Mouse (Mus musculus): Measurements from ENCODE around the gene Ace. TPM values are rescaled to one million over a fixed set of nuclear protein-coding genes. Genes with fewer than 3 reads are reported as not detected.
"Not testable (repeated sequence)": the region's sequence is repeated elsewhere in the genome, so short reads cannot be mapped to it uniquely, and the experiment has no call there.

Gene Ace
- total RNA-seq, 1 experiment from 2014 or later: 12.4 TPM

GRCm38 (mm10) chr11:105990231-105990630 is 22.5 kb downstream of the Ace start:
- DNase-seq: peak; percentile 31

- DNase-seq: no peak
Observed at GRCm38 (mm10) chr11:105994375-105994774, 26.6 kb downstream of the Ace start, which contains the start of gene Ace3. TSS of gene Ace3 (plus strand) at chr11:105994675.

- no peak for DNase-seq
Observed at GRCm38 (mm10) chr11:106000062-106000461, 32.3 kb downstream of the Ace start.

- no peak for DNase-seq
Observed at GRCm38 (mm10) chr11:106001718-106002117, 34.0 kb downstream of the Ace start.

- no peak for DNase-seq
Observed at GRCm38 (mm10) chr11:106004576-106004975, 36.8 kb downstream of the Ace start.

GRCm38 (mm10) chr11:106005970-106006369 is 38.2 kb downstream of the Ace start:
- DNase-seq: no peak

- DNase-seq: peak; percentile 88
Observed at GRCm38 (mm10) chr11:106007821-106008220, 40.1 kb downstream of the Ace start, which contains the start of gene Kcnh6. TSS of gene Kcnh6 (plus strand) at chr11:106008124.

- DNase-seq: no peak
Observed at GRCm38 (mm10) chr11:106012711-106013110, 45.0 kb downstream of the Ace start.

GRCm38 (mm10) chr11:106013556-106014225 is 45.9 kb downstream of the Ace start:
- DNase-seq: peak; percentile 65

GRCm38 (mm10) chr11:106016440-106016839 is 48.7 kb downstream of the Ace start:
- no peak for DNase-seq

GRCm38 (mm10) chr11:106020051-106020763 is 52.5 kb downstream of the Ace start:
- DNase-seq: peak; percentile 17

- no peak for DNase-seq
Observed at GRCm38 (mm10) chr11:106025774-106026173, 58.0 kb downstream of the Ace start.

- DNase-seq: peak; percentile 82
Observed at GRCm38 (mm10) chr11:106026465-106027151, 58.9 kb downstream of the Ace start.

GRCm38 (mm10) chr11:106027607-106028006 is 59.9 kb downstream of the Ace start:
- DNase-seq: no peak

- not testable (repeated sequence) for DNase-seq
Observed at GRCm38 (mm10) chr11:106032074-106032473, 64.3 kb downstream of the Ace start.

GRCm38 (mm10) chr11:106033491-106033919 is 65.8 kb downstream of the Ace start:
- no peak for DNase-seq

- no peak for DNase-seq
Observed at GRCm38 (mm10) chr11:106034986-106035385, 67.2 kb downstream of the Ace start.

GRCm38 (mm10) chr11:106036548-106037417 is 69.0 kb downstream of the Ace start, which contains the start of gene Dcaf7:
TSS of gene Dcaf7 (plus strand) at chr11:106036872.
- peak; percentile 97 for DNase-seq

- DNase-seq: peak; percentile 84
Observed at GRCm38 (mm10) chr11:106037418-106037751, 69.6 kb downstream of the Ace start.
